Mouse (Mus musculus): ENCODE measurements at regions not wholly inside any gene's neighbourhood (a gene's known extent, or its start where the extent isn't known, plus 50 kb on each side); places are given as distances from the start of the nearest gene placed in this dataset.

DNA sequence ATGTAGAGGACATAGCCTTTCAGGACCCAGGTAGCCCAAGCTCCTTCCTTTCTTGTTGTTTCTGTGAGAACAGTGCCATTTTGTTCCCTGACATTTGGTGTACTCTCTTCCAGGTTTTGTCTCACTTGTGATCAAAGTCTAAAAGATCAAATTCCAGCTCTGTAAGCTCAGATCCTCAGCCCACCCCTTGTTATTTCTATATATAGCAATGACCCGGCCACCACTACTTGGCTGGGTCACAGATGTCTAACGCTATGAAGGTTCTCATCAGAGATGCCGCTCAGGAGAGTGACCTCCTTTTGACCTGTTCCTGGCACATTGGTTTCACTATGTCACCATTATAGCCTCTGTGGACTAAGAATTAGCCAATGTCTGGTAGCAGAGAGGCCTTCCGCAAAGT is 451.7 kb downstream of the Pik3r1 start:
- no peak for TF ChIP-seq CTCF (IDR thresholded peaks at IDR 0.05; ENCODE audit: low read depth, low read length)
- no peak for TF ChIP-seq GATA1 (IDR thresholded peaks at IDR 0.05; ENCODE audit: borderline replicate concordance, low read length)
- no peak for TF ChIP-seq TAL1 (conservative IDR thresholded peaks at IDR 0.05; ENCODE audit: low read depth, low read length)
- TF ChIP-seq POLR2AphosphoS5 (IDR thresholded peaks at IDR 0.05; ENCODE audit: insufficient replicate concordance, low read depth, low read length) = no peak
- TF ChIP-seq GATA2 (IDR thresholded peaks at IDR 0.05; ENCODE audit: borderline replicate concordance, low read depth, low read length) = no peak

Measured in G1E (cell line).